Mouse (Mus musculus) stomach, embryonic 16.5 days (tissue): ENCODE measurements around the gene Mrps2. TPM values are rescaled to one million over a fixed set of nuclear protein-coding genes. Genes with fewer than 3 reads are reported as not detected.

Experiments
- ATAC-seq: fragments of 200-750 bp; cut with Nextera tagmentation; 2 replicates; pipeline ENCODE4 v1.8.0; 2017; ENCODE audit warnings: moderate number of reproducible peaks, moderate TSS enrichment; ENCODE audit not compliant: insufficient read depth, low FRiP score
- H3K27ac ChIP-seq: fragments of 300-500 bp; sonication (generic); 2 replicates; pipeline ENCODE4 v1.5.1; 2014; ENCODE audit warnings: low read length
- H3K27me3 ChIP-seq: fragments of 300-500 bp; sonication (generic); 2 replicates; pipeline ENCODE4 v1.6.1; 2014; ENCODE audit warnings: low read length, control low read depth, mixed read lengths; ENCODE audit not compliant: control insufficient read depth, insufficient read depth
- H3K36me3 ChIP-seq: fragments of 300-500 bp; sonication (generic); 2 replicates; pipeline ENCODE4 v1.6.1; 2014; ENCODE audit warnings: low read length; ENCODE audit not compliant: control insufficient read depth, insufficient read depth
- H3K4me1 ChIP-seq: fragments of 300-500 bp; sonication (generic); 2 replicates; pipeline ENCODE4 v1.6.1; 2014; ENCODE audit warnings: low read length, control low read depth, mixed read lengths; ENCODE audit not compliant: control insufficient read depth, insufficient read depth
- H3K4me2 ChIP-seq: fragments of 300-500 bp; sonication (generic); 2 replicates; pipeline ENCODE4 v1.6.1; 2014; ENCODE audit warnings: low read depth, low read length, mixed read lengths
- H3K4me3 ChIP-seq: fragments of 300-500 bp; sonication (generic); replicated peaks from 2 replicates; pipeline ENCODE4 v1.5.1; 2014; ENCODE audit warnings: mild to moderate bottlenecking, low read length
- H3K9ac ChIP-seq: fragments of 300-500 bp; sonication (generic); 2 replicates; pipeline ENCODE4 v1.6.1; 2014; ENCODE audit warnings: low read length
- H3K9me3 ChIP-seq: fragments of 300-500 bp; sonication (generic); replicated peaks from 2 replicates; pipeline ENCODE4 v1.6.1; 2016; ENCODE audit warnings: low read length, control low read depth; ENCODE audit not compliant: control insufficient read depth
- WGBS: fragments of 180-500 bp; shearing (Covaris S2); extraction: QIAGEN DNeasy Blood & Tissue Kit; methylation state at CpG from one replicate; pipeline ENCODE4 v1.1.7; 2014; 5-methylcytosine and 5-hydroxymethylcytosine counted together
- polyA plus RNA-seq: library from polyadenylated mRNA; unstranded; fragments of >200 nt; fragmentation: Nextera tagmentation; extraction: Ambion mirVana; gene quantifications from 2 replicates; pipeline ENCODE4 v1.2.1, GENCODE M21; 2015

The Mrps2 gene
- polyA plus RNA-seq, 1 experiment from 2014 or later: 54.0 TPM

DNA sequence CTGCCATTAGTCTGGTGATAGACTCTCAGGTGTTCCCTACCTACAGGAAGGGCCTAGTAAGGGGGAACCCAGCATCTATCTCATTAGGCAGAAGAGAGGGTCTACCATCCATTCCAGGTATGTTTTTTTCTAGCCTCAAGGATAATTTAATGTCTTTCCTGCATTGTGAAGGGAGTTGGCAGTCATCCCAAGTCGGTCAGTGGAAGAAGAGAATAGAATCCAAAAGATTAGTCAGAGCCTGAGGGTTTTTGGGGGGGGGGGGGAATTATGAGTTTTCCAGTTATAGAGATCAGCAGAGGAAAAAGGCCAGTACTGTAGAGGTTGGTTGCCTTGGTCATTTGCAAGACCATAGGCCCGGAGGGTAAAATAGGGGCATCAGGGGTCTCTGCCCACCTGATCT lies 26.7 kb downstream of the Mrps2 start:
- ATAC-seq: no peak
- H3K9me3 ChIP-seq: no peaks in the 10 kb centered on the region
- 69% methylated on average over 2 of the region's 2 CpGs for WGBS

DNA sequence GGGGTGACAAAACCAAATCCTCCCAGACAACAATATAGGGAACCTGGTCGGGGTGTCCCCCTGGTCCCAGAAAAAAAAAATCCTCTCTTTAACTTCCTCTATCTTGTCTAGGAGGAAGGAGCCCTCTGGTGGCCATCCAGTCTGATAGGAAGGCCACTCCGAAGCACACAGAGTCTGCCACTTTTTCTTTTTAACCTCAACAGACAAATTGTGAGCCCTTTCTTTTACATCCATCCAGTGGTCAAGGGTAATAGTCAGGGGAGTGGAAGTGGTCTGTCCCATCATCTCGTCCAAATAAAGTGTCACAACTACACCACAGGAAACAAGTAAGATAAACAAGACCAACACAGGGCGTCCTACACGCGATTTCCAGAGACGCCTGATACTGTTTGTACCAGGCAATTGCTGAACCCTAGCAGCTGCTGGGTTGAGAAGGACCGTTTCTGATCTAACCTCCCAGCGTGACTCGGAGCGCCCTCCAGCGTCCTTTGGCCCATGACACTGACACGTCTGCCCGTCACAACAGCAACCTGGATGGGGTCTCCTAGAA lies 27.4 kb downstream of the Mrps2 start:
- H3K4me3 ChIP-seq: no peak overlapping the region
- H3K27ac ChIP-seq: peak overlapping the region; percentile 90; the same call in 1 of the 2 replicates
- H3K27me3 ChIP-seq: no peaks in the 10 kb centered on the region
- no peak overlapping the region for H3K9ac ChIP-seq
- no peaks in the 10 kb centered on the region for H3K36me3 ChIP-seq
- no peak for ATAC-seq
- WGBS: 68% methylated on average over 14 of the region's 14 CpGs
- no peak overlapping the region for H3K4me2 ChIP-seq
- H3K9me3 ChIP-seq: no peaks in the 10 kb centered on the region
- H3K4me1 ChIP-seq: peaks cover 16% of the 10 kb centered on the region

More for the DNA sequence above, 26.7 kb downstream of the Mrps2 start:
- Histone ChIP-seq H3K4me2 (no peak overlapping the region), H3K27me3 (no peaks in the 10 kb centered on the region), H3K27ac (no peak overlapping the region), H3K4me1 (peaks cover 16% of the 10 kb centered on the region), H3K9ac (no peak overlapping the region), H3K4me3 (no peak overlapping the region), H3K36me3 (no peaks in the 10 kb centered on the region)

DNA sequence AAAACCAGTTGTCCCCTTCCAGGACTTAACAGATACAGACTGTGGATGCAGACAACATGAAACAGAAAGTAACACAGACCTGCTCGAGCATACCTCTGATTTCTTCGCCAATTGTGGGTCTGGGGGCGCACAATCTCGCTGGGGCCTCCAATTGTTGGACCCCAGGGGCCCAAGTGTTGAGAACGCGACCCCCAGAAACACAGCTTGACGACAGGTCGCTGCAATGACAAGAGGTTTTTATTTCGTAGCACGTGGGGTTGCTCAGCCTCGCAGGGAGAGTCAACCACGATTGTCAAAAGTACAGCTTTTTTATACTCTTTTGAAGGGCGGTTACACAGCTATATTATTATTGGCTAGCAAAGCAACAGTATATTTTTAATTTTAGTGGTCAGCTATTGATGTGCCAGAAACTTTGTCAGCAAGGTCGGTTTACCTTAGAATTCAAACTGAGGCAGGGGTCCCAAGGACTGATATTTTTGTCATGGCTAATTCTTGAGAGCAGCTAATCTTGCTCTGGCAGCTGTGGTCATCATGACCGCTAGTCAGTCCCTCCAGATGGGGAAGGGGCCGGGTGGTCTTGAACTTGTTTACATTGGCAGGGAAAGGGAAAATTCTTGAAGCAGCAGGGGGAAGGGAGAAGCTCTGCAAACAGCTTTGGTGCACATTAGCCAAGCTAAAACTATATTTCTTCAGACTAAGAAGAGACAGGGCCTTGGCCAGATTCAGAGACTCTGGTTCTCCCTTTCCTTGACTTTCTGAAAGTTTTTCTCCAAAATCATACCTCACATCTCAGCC lies 28.1 kb downstream of the Mrps2 start:
- peaks cover 16% of the 10 kb centered on the region for H3K4me1 ChIP-seq
- H3K9ac ChIP-seq: no peak overlapping the region; the same call in 1 of the 2 replicates
- no peak for ATAC-seq
- no peaks in the 10 kb centered on the region for H3K36me3 ChIP-seq
- WGBS: 73% methylated on average over 16 of the region's 16 CpGs
- no peaks in the 10 kb centered on the region for H3K27me3 ChIP-seq
- peak overlapping the region; percentile 90 for H3K27ac ChIP-seq
- H3K9me3 ChIP-seq: no peaks in the 10 kb centered on the region
- peak overlapping the region; percentile 34; the same call in 1 of the 2 replicates for H3K4me2 ChIP-seq
- H3K4me3 ChIP-seq: no peak overlapping the region

DNA sequence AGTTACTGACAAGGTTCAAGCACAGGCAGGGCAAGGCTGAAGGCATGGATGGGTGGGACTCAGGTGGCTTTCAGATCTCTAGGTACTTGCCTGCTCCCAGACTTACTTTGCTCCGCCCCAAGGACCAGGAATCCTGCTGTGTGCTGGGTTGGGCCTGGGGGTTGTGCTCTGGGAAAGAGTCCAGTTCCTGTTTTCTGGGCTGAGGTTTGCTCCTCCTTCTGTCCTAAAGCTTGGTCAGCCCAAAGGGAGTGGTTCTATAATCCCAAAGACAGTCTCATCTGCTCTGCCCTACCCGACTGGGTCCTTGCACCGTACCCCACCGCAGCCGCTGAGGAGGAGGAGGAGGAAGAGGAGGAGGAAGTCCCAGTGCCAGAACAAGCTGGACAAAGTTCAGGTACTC lies 28.8 kb downstream of the Mrps2 start, which contains the start of gene Gbgt1:
TSS of gene Gbgt1 (plus strand) at position 221 of the 400 bp plus-strand sequence.
- H3K9me3 ChIP-seq: no peaks in the 10 kb centered on the region
- ATAC-seq: peak; percentile 75; the same call in 1 of the 2 replicates

DNA sequence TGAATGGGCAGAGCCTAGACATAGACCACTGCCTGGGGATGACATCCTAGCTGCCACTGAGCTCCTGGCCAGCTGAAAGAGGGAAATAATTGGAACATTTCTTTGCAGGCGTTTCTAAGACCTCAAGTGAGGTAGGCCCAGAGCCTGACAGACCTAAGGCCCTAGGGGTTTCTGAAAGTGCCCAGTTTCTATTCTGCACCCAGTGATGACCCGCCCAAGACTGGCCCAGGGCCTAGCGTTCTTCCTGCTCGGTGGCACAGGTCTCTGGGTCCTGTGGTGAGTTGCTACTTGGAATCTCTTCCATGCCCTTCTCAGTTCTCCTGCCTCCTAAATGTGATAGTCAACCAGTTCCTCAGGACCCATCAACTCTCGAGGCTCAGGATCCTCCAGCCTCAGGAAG lies 29.7 kb downstream of the Mrps2 start:
- Histone ChIP-seq H3K9ac (no peak overlapping the region), H3K4me2 (peak overlapping the region; percentile 34), H3K9me3 (no peaks in the 10 kb centered on the region), H3K36me3 (no peaks in the 10 kb centered on the region), H3K27ac (no peak overlapping the region), H3K27me3 (no peaks in the 10 kb centered on the region), H3K4me3 (peak overlapping the region; percentile 30; the same call in 1 of the 2 replicates), H3K4me1 (peaks cover 16% of the 10 kb centered on the region)
- 87% methylated on average over 5 of the region's 5 CpGs for WGBS
- ATAC-seq: no peak

More for the DNA sequence above, 28.8 kb downstream of the Mrps2 start, which contains the start of gene Gbgt1:
- peaks cover 16% of the 10 kb centered on the region for H3K4me1 ChIP-seq
- peak within 1 kb of the TSS; percentile 34 for H3K4me2 ChIP-seq
- H3K4me3 ChIP-seq: peak within 1 kb of the TSS; percentile 30
- 45% methylated on average over 5 of the region's 5 CpGs for WGBS
- no peaks in the 10 kb centered on the region for H3K27me3 ChIP-seq
- peak within 1 kb of the TSS; percentile 49 for H3K9ac ChIP-seq
- H3K36me3 ChIP-seq: no peaks in the 10 kb centered on the region
- peak within 1 kb of the TSS; percentile 90 for H3K27ac ChIP-seq

DNA sequence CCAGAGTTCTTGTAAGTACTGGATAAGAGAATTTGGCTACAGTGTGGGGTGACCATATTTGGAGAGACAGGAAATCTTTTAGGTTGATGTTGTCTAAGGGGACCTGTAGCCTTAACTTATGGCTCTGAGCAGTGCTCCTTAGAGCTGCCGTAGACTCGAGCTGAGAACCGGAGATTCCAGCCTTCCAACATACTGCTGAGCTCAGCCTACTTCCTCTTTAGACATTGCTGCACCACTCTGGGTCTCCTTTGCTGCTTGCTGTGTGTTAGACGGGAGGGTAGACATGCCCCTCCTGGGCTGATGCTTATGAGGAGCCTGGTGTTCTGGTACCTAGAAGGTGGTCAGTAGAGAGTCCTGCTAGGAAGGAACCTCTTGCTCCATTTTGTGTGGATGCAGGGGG lies 30.6 kb downstream of the Mrps2 start:
- no peak for ATAC-seq
- no peaks in the 10 kb centered on the region for H3K36me3 ChIP-seq
- no peak overlapping the region for H3K4me2 ChIP-seq
- H3K27me3 ChIP-seq: no peaks in the 10 kb centered on the region
- H3K27ac ChIP-seq: no peak overlapping the region
- 74% methylated on average over 4 of the region's 4 CpGs for WGBS
- no peak overlapping the region for H3K9ac ChIP-seq
- no peaks in the 10 kb centered on the region for H3K9me3 ChIP-seq
- peaks cover 16% of the 10 kb centered on the region for H3K4me1 ChIP-seq
- no peak overlapping the region for H3K4me3 ChIP-seq

DNA sequence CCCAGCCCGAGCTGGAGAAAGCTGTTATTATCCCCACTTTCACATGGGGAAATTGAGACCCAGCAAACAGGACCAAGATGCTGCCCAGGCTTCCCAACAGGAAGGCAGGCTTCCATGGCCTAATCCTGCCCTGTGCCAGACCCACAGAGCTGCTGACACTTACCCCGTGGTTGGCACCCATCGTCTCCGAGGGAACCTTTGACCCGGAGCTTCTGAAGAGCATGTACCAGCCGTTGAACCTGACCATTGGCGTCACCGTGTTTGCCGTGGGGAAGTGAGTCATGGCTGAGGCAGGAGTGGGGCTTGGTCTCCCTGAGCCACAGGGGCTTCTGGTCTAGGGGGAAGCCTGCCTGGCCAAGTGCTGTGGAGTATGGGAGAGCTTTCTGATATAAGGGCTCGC lies 35.1 kb downstream of the Mrps2 start:
- Histone ChIP-seq H3K9ac (no peak overlapping the region), H3K4me1 (no peaks in the 10 kb centered on the region), H3K9me3 (no peaks in the 10 kb centered on the region), H3K27me3 (no peaks in the 10 kb centered on the region), H3K36me3 (no peaks in the 10 kb centered on the region), H3K27ac (no peak overlapping the region), H3K4me2 (no peak overlapping the region), H3K4me3 (no peak overlapping the region)
- WGBS: 74% methylated on average over 10 of the region's 10 CpGs
- ATAC-seq: no peak

GRCm38 (mm10) chr2:28504676-28505075 lies 36.8 kb downstream of the Mrps2 start:
- WGBS: 89% methylated on average over 13 of the region's 13 CpGs
- ATAC-seq: no peak
- H3K36me3 ChIP-seq: no peaks in the 10 kb centered on the region

GRCm38 (mm10) chr2:28505795-28506194 lies 37.9 kb downstream of the Mrps2 start, which contains the start of gene Gm10134:
Gene Gm10134 (plus strand): TSS chr2:28506095.
- H3K4me3 ChIP-seq: no peak within 1 kb of the TSS
- H3K9me3 ChIP-seq: no peaks in the 10 kb centered on the region
- H3K27ac ChIP-seq: no peak within 1 kb of the TSS
- H3K27me3 ChIP-seq: no peaks in the 10 kb centered on the region
- no peak within 1 kb of the TSS for H3K9ac ChIP-seq
- H3K36me3 ChIP-seq: no peaks in the 10 kb centered on the region
- no peak for ATAC-seq
- H3K4me2 ChIP-seq: no peak within 1 kb of the TSS
- 65% methylated on average over 3 of the region's 3 CpGs for WGBS
- no peaks in the 10 kb centered on the region for H3K4me1 ChIP-seq

More at GRCm38 (mm10) chr2:28504676-28505075, 36.8 kb downstream of the Mrps2 start:
- Histone ChIP-seq H3K4me1 (no peaks in the 10 kb centered on the region), H3K27ac (no peak overlapping the region), H3K9ac (no peak overlapping the region), H3K27me3 (no peaks in the 10 kb centered on the region), H3K4me3 (no peak overlapping the region), H3K4me2 (no peak overlapping the region), H3K9me3 (no peaks in the 10 kb centered on the region)
